Mouse (Mus musculus): ENCODE measurements around the gene Phactr4. TPM values are rescaled to one million over a fixed set of nuclear protein-coding genes. Genes with fewer than 3 reads are reported as not detected.

Phactr4 gene
- polyA plus RNA-seq, 1 experiment from 2014 or later, result 22.2 TPM

Small RNAs within 50 kb of the gene (microRNA-seq; reads per million reads assigned to microRNA genes)
- gene Gm25707, result not detected

Other genes with a start within 250 kb of the Phactr4 start
- gene Ythdf2, start 210.2 kb downstream of the Phactr4 start, polyA plus RNA-seq (2014; fragmentation: Nextera tagmentation; extraction: Ambion mirVana), result 164 and 170 TPM in 2 replicates
- 37.0 and 39.6 TPM in 2 replicates for gene Gmeb1, start 160.9 kb downstream of the Phactr4 start, polyA plus RNA-seq (2014; fragmentation: Nextera tagmentation; extraction: Ambion mirVana)
- gene Taf12, start 148.1 kb downstream of the Phactr4 start, polyA plus RNA-seq (2014; fragmentation: Nextera tagmentation; extraction: Ambion mirVana), result 67.2 and 70.5 TPM in 2 replicates
- 0.42 and 0.59 TPM in 2 replicates for gene Rab42, start 119.1 kb downstream of the Phactr4 start, polyA plus RNA-seq (2014; fragmentation: Nextera tagmentation; extraction: Ambion mirVana)
- gene Trnau1ap, start 93.0 kb downstream of the Phactr4 start, polyA plus RNA-seq (2014; fragmentation: Nextera tagmentation; extraction: Ambion mirVana), result 78.0 and 83.3 TPM in 2 replicates
- gene Rcc1, start 68.9 kb downstream of the Phactr4 start, polyA plus RNA-seq (2014; fragmentation: Nextera tagmentation; extraction: Ambion mirVana), result 62.1 and 70.3 TPM in 2 replicates
- gene Med18, start 41.4 kb upstream of the Phactr4 start, polyA plus RNA-seq (2014; fragmentation: Nextera tagmentation; extraction: Ambion mirVana), result 19.2 and 22.3 TPM in 2 replicates
- gene Sesn2, start 88.0 kb upstream of the Phactr4 start, polyA plus RNA-seq (2014; fragmentation: Nextera tagmentation; extraction: Ambion mirVana), result 4.9 and 5.1 TPM in 2 replicates
- 1,016 and 1,079 TPM in 2 replicates for gene Atpif1, start 111.2 kb upstream of the Phactr4 start, polyA plus RNA-seq (2014; fragmentation: Nextera tagmentation; extraction: Ambion mirVana)
- 228 and 245 TPM in 2 replicates for gene Dnajc8, start 113.1 kb upstream of the Phactr4 start, polyA plus RNA-seq (2014; fragmentation: Nextera tagmentation; extraction: Ambion mirVana)
- gene Ptafr, start 141.6 kb upstream of the Phactr4 start, polyA plus RNA-seq (2014; fragmentation: Nextera tagmentation; extraction: Ambion mirVana), result 0.31 and 0.63 TPM in 2 replicates
- 26.4 and 26.8 TPM in 2 replicates for gene Eya3, start 216.5 kb upstream of the Phactr4 start, polyA plus RNA-seq (2014; fragmentation: Nextera tagmentation; extraction: Ambion mirVana)